Mouse (Mus musculus) G1E (cell line): ENCODE measurements at regions not wholly inside any gene's neighbourhood (a gene's known extent, or its start where the extent isn't known, plus 50 kb on each side); places are given as distances from the start of the nearest gene placed in this dataset.

ENCODE experiments used
- CTCF ChIP-seq: IDR thresholded peaks from 2 replicates; pipeline ENCODE4 v1.5.1; 2012; ENCODE audit warnings: low read depth, low read length, inconsistent platforms, mixed read lengths
- GATA1 ChIP-seq: IDR thresholded peaks from 2 replicates; pipeline ENCODE4 v1.6.1; 2012; ENCODE audit warnings: borderline replicate concordance, low read length, inconsistent platforms, mixed read lengths
- GATA2 ChIP-seq: IDR thresholded peaks from 2 replicates; pipeline ENCODE4 v1.6.1; 2012; ENCODE audit warnings: low read depth, low read length, inconsistent platforms, borderline replicate concordance
- POLR2AphosphoS5 ChIP-seq: IDR thresholded peaks from 2 replicates; pipeline ENCODE4 v1.6.1; 2012; ENCODE audit warnings: low read depth, low read length, inconsistent platforms; ENCODE audit not compliant: insufficient replicate concordance
- TAL1 ChIP-seq: conservative IDR thresholded peaks from 2 replicates; pipeline ENCODE4 v1.6.1; 2012; ENCODE audit warnings: low read depth, low read length, inconsistent platforms, mixed read lengths

DNA sequence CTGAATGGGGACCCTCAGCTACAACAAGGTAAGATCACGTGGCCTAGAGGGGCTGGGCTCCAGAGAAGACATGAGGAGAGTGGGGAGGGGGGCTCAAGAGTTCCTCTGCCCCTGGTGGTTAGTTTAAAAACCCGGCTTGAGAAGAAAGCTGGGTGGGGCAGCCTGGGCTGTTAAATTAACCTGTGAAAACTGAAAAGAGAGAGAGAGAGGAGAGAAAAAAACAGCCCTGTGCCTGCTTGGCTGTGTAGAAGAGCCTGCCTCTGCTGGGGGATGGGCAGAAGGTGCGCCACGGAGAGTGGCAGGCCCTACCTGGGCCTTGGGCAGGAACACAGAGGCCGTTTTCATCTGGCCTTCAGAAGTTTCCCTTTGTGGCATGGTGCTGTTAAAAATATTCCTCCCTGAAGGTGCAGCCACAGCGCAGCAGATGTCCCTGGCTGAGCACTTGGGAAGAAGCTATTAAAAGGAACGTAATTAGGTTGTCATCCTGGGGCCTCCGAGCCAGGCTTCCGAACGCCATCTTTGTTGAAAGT is 75.0 kb upstream of the Calm2 start:
- TF ChIP-seq GATA1 = no peak
- TF ChIP-seq CTCF = no peak
- no peak for TF ChIP-seq TAL1
- no peak for TF ChIP-seq GATA2
- no peak for TF ChIP-seq POLR2AphosphoS5
